Mouse (Mus musculus): ENCODE measurements around the gene Olfr544.
"Not testable (repeated sequence)": the region's sequence is repeated elsewhere in the genome, so short reads cannot be mapped to it uniquely, and the experiment has no call there.

The Olfr544 gene

DNA sequence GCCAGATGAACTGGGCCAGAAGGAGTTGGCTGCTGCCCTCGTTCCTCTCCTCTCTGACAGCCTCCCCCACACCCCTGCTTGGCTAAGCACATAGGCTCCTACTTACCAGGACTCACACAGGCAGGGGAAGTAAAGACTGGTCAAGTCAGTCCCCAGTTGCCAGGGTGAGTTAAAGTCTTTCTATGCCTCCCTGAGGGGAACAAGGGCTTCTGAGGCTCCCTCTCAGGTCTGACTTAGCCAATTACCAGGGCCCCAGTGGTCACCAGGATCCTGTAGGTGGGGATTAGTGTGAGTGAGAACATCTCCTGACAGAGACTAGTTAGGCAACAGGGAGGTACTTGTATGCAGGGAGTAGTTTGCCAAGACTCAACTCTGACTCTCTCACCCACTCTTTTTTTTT is at the start of gene Olfr544:
TSS of gene Olfr544 (minus strand) at position 153 of the 400 bp plus-strand sequence.
- DNase-seq (ENCODE audit: low read depth, low spot score): no peak

DNA sequence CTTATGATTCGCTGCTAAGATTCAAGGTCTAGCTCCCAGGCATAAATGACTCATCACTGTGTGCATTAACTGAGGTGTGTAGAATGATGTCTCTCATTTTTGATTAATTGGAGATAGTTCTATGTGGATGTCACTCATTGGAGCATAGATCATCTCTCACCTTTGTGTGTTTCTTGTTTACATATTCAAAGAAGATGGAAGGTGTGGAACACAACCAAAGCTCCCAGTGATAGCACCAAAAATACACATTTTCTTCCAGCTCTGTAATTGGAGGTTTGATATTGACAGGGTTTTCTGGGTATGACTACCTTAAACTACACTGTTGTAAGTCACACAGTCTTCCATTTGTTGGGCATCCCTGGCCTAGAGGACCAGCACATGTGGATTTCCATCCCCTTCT is 46.3 kb upstream of the Olfr544 start, which contains the start of gene Olfr547:
TSS of gene Olfr547 (plus strand) at position 301 of the 400 bp plus-strand sequence.
- no peak for DNase-seq (ENCODE audit: low read depth, low spot score)

DNA sequence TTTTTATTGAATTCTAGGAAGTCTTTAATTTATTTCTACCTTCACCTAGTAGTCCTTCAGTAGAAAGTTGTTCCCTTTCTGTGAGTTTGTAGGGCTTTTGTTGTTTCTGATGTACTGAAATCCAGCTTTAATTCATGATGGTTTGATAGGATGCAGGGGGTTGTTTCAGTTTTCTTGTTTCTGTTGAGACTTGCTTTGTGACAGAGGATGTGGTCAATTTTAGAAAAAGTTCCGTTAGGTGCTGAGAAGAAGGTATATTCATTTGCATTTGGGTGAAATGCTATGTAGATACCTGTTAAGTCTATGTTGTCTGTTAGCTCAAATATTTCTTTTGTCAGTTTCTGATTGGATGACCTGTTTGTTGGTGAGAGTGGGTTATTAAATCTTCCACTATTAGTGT is 40.9 kb upstream of the Olfr544 start:
- DNase-seq (ENCODE audit: low read depth, low spot score): no peak

GRCm38 (mm10) chr7:102517051-102517335 is 28.9 kb upstream of the Olfr544 start:
- no peak for DNase-seq (ENCODE audit: low read depth, low spot score)

DNA sequence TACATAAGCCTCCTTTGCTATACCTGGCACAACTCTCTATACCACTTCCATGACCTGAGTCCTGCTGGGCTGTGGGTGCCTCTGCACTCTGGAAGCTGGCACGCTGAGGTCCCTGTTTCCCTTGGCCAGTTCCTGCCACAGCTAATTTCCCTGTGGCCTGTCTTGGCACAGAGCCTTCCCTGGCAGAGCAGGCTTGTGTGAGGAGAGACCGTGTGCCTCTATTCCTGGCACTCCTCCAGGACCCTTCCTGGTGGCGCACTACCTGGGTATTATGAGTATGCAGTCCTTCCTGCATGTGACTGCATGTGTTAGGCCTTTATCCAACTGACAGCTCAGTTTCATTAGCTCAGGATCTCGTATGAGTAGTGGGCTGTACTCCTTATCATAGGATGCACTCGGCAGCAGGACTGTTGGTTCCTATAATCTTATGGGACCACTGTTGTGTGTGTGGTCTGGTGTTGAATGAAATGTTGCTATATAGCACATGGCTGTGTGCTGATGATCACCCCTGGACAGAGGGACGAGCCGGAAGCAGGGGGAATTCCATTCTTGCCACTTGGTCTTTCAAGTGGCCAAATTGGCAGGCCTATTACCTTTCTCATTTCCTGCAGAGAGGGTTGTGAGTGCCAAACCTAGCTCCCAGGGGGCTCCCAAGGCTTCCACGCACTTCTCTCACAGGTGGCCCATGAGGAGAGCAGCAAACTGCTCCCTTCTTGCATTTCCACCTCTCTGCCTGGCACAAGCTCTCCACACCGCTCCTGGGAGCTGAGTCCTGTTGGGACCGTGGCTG is 28.3 kb upstream of the Olfr544 start:
- DNase-seq (ENCODE audit: low read depth, low spot score): no peak

- DNase-seq (ENCODE audit: low read depth, low spot score): no peak
Measured at GRCm38 (mm10) chr7:102514144-102514543, 26.0 kb upstream of the Olfr544 start.

GRCm38 (mm10) chr7:102512814-102513435 is 24.8 kb upstream of the Olfr544 start:
- peak; percentile 32 for DNase-seq (ENCODE audit: low read depth, low spot score)

GRCm38 (mm10) chr7:102511927-102512326 is 23.8 kb upstream of the Olfr544 start:
- DNase-seq (ENCODE audit: low read depth, low spot score): no peak

GRCm38 (mm10) chr7:102509726-102510125 is 21.6 kb upstream of the Olfr544 start:
- no peak for DNase-seq (ENCODE audit: low read depth, low spot score)

DNA sequence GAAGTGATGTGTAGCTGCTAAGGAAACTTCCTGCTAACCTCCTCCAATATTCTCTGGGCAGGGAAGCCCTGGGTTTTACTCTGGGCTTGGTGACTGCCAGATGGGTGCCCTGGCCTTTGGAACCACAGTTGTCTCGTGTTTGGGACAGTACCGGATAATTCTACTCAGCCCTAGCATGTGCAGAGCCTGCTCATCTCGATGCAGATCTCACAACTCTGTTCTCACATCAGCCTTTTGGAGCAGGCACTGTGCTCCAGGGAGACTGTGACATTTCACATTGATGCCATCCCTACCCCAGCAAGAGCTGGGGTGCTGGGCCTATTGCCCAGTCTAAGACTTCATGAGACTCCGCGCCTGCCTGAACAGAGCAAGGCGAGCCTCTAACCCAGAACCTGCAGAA is 20.6 kb upstream of the Olfr544 start:
- DNase-seq (ENCODE audit: low read depth, low spot score): no peak

DNA sequence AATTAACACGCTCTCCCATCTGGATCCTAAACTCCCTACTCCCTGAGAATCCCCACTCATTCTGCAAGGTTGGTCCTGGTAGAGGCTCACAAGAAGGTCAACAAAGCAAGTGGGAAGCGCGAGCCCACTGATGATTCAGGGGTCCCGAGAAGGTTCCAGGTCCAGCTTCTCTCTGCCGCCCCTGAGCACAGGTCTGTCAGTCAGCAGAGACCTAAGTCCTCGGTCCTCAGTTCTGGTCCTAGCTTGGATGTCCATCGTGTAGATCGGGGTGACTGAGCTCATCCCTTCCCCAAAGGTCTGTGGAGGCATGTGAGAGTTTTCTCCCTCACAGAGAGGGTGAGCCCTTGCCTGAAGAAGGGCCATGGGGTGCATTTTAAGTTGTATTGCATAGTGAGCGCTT is 20.0 kb upstream of the Olfr544 start:
- DNase-seq (ENCODE audit: low read depth, low spot score): no peak

GRCm38 (mm10) chr7:102506848-102507247 is 18.7 kb upstream of the Olfr544 start:
- DNase-seq (ENCODE audit: low read depth, low spot score): peak; percentile 46

- no peak for DNase-seq (ENCODE audit: low read depth, low spot score)
Measured at GRCm38 (mm10) chr7:102501986-102502385, 13.9 kb upstream of the Olfr544 start.

DNA sequence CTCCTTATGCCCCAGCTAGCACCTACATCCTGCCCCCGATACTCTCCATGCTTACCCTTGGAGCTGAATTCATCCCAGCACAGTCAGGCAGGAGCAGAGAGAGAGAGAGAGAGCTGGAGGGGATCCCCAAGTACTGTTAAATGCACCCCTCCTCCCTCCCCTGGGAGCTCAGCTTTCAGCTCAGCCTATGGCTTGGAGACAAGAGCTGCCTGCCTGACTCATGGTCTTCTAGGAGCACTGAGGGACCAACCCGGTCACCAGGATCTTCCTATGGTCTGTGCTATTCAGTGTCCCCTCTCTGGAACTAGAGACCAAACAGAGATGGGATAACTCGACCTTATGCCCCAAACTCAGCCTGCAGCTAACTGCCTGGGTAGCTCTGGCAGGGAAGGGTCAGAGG is 11.4 kb upstream of the Olfr544 start, which contains the start of gene Olfr545:
TSS of gene Olfr545 (minus strand) at position 101 of the 400 bp plus-strand sequence.
- DNase-seq (ENCODE audit: low read depth, low spot score): no peak

DNA sequence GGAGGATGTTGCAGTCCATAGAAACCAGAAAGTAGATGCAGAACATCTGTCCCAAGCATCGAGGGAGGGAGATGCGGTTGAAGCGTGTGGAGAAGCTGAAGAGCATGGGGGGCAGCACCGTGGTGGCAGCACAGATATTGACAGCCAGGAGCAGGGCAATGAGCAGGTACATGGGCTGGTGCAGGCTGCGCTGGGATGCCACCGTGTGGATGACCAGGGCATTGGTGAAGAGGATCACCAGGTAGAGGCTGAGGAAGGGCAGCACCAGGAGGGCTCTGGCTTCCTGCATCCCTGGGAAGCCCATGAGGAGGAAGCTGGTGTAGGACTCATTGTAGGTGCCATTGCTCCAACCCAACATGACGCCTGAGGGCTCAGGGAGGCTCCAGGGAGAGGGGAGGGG is 6.3 kb upstream of the Olfr544 start:
- not testable (repeated sequence) for DNase-seq (ENCODE audit: low read depth, low spot score)

DNA sequence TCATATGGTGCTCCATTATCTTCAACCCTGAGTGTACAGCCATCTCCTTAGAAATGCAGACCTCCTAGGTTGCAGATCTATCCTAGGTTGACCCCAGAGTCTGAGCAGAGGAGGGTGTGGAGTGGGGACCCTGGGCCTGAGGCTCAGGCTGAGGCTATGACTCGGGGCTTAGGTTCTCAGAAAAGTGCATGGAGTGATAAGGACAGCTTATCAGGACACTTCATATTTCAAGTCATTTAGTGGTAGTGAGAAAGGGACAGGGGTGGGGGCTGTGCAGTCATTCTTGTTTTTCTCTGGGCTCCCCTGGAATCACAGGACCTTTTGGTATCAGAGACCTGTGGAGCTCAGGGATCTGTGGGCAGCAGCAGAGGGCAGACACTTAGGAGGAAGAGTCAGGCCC is 2.0 kb downstream of the Olfr544 start:
- DNase-seq (ENCODE audit: low read depth, low spot score): no peak

GRCm38 (mm10) chr7:102484766-102485165 is 3.3 kb downstream of the Olfr544 start:
- DNase-seq (ENCODE audit: low read depth, low spot score): not testable (repeated sequence)

- no peak for DNase-seq (ENCODE audit: low read depth, low spot score)
Measured at GRCm38 (mm10) chr7:102483665-102484064, 4.4 kb downstream of the Olfr544 start.

DNA sequence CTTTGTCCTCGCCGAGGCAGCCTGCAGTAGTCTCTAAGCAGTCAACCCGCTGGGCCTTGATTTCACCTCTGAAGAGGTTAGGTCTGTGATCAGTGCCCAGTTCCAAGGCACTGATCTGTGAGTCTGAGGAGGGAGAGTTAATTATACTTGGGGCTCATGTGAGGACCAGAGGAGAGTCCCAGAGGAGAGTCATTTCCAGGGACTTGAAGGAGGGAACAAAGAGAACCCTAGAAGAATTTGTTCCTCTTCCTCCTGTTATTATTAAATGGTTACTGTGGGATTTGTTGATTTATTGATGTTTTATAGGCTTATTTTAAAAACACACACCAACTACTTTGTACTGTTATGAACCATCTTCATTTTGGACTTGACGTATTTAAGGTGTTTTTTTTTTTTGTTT is 6.5 kb downstream of the Olfr544 start, which contains the start of gene Olfr543:
TSS of gene Olfr543 (minus strand) at position 101 of the 400 bp plus-strand sequence.
- no peak for DNase-seq (ENCODE audit: low read depth, low spot score)

DNA sequence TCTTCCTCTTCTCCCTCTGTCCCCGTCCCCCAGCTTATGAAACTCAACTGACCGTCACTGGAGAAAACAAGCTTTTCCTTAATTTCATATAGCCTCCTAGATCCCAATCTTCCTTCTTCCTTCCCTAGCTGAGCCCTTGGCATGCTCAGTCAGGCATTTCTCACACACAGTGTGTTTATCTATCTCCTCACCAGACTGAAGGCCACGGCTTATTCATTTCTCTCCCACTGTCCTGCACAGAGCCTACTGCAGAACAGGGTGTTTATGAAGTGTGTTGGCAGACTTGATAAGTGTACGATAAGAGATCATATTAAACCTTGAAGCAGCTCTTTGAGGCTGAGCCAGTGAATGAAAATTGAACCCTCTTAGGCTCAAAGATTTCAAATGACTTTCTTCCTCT is 7.3 kb downstream of the Olfr544 start:
- no peak for DNase-seq (ENCODE audit: low read depth, low spot score)

- peak; percentile 3 for DNase-seq (ENCODE audit: low read depth, low spot score)
Measured at GRCm38 (mm10) chr7:102479368-102480078, 8.6 kb downstream of the Olfr544 start.

DNA sequence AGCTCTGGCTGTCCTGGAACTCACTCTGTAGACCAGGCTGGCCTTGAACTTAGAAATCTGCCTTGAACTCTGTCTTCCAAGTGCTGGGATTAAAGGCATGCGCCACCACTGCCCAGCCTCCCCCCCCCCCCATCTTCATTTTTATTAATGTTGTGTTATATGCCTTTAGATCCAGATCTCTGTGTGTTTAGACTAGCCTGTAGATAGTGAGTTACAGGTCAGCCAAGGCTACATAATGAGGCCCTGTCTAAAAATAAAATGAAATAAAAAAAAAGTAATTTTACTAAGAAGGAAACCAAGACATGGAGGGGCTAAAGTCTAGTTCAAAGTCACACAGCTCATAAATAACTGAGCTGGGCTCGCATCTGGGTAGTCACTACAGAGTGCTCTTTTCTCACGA is 9.2 kb downstream of the Olfr544 start:
- DNase-seq (ENCODE audit: low read depth, low spot score): no peak

Data from skeletal muscle tissue, adult 2 months (tissue).